Mouse (Mus musculus) testis, adult 2 months (tissue): ENCODE results near the gene Dennd4a. TPM values are rescaled to one million over a fixed set of nuclear protein-coding genes. Genes with fewer than 3 reads are reported as not detected.

Source experiments
- H3K27ac ChIP-seq: fragments of 200-500 bp; 2 replicates; pipeline ENCODE4 v1.5.1; 2012; ENCODE audit warnings: low read depth, low read length; ENCODE audit not compliant: control insufficient read depth, insufficient read depth
- H3K27me3 ChIP-seq: fragments of 200-500 bp; 2 replicates; pipeline ENCODE4 v1.6.1; 2012; ENCODE audit warnings: mild to moderate bottlenecking, low read length, moderate library complexity; ENCODE audit not compliant: control insufficient read depth, insufficient read depth
- H3K36me3 ChIP-seq: fragments of 200-500 bp; 2 replicates; pipeline ENCODE4 v1.6.1; 2012; ENCODE audit warnings: mild to moderate bottlenecking, low read length; ENCODE audit not compliant: control insufficient read depth, insufficient read depth
- H3K4me1 ChIP-seq: fragments of 200-500 bp; 2 replicates; pipeline ENCODE4 v1.6.1; 2012; ENCODE audit warnings: low read length; ENCODE audit not compliant: control insufficient read depth, insufficient read depth
- H3K4me3 ChIP-seq: fragments of 200-500 bp; 2 replicates; pipeline ENCODE4 v1.5.1; 2012; ENCODE audit warnings: low read depth, mild to moderate bottlenecking, low read length, moderate library complexity, mixed read lengths; ENCODE audit not compliant: control insufficient read depth
- CTCF ChIP-seq: fragments of 200-500 bp; IDR thresholded peaks from 2 replicates; pipeline ENCODE4 v1.5.1; 2012; ENCODE audit warnings: low read depth, mild to moderate bottlenecking, inconsistent platforms, low read length, moderate library complexity; ENCODE audit not compliant: control insufficient read depth, insufficient read depth, insufficient replicate concordance
- POLR2A ChIP-seq: fragments of 200-500 bp; IDR thresholded peaks from 2 replicates; pipeline ENCODE4 v1.6.1; 2012; ENCODE audit warnings: low read depth, mild to moderate bottlenecking, inconsistent platforms, low read length, moderate library complexity; ENCODE audit not compliant: control insufficient read depth
- polyA plus RNA-seq: library from polyadenylated mRNA; depleted of rRNA; stranded (reverse); fragments of >200 nt; gene quantifications from 2 replicates; pipeline ENCODE4 v1.2.3, GENCODE M21; 2012

Dennd4a gene
- polyA plus RNA-seq, 1 experiment = 8.3 TPM

DNA sequence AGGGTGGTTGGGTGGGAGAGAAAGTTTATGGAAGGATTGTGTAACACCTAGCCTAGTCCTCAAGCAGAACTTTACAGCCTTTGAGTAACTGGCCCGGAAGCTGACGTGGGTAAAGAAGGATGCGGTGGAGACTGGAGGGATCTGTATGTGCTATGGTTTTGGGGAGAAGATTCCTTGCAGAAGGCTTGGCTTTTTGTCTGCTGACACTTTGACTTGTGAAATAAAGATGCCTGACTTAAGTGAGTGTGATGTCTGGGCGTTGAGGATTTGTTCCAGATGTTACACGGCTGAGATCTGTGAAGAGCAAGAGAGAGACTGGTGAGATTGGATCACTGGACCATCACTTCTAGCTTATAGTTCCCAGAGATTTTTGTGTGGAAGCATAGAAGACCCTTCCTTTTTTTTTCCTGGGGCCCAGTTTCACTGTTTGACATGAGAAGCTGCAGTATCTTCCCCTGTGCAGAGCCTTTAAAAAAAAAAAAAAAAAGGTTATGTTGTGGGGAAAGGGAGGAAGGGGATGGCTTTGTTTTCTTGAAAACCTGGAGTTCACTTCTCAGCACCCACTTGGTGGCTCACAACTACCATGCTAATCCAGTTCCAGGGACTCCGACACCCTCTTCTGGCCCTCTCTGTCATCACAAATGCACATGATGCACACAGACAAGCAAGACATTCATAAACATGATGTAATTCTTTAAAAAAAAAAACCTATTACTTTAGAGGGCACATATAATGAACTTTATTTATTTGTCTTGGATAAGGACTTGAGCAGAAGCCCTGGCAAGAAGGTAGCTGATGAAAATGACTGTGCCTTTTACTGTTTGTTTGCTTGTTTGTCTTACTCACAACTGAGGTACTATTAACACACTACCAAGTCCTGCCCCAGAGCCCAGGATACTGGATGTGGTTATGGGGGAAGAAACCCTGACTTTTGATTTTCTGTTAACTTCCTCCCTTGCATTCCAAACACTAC, 16.4 kb upstream of the Dennd4a start:
- Histone ChIP-seq H3K27ac (0 out of 2 replicates have a peak overlapping the region, but pooled peaks have one; percentile 8), H3K36me3 (no peaks in the 10 kb centered on the region), H3K27me3 (no peaks in the 10 kb centered on the region), H3K4me1 (0 out of 2 replicates have a peak, but pooled peaks cover 2% of the 10 kb centered on the region), H3K4me3 (no peak overlapping the region)
- TF ChIP-seq POLR2A = no peak
- no peak for TF ChIP-seq CTCF

DNA sequence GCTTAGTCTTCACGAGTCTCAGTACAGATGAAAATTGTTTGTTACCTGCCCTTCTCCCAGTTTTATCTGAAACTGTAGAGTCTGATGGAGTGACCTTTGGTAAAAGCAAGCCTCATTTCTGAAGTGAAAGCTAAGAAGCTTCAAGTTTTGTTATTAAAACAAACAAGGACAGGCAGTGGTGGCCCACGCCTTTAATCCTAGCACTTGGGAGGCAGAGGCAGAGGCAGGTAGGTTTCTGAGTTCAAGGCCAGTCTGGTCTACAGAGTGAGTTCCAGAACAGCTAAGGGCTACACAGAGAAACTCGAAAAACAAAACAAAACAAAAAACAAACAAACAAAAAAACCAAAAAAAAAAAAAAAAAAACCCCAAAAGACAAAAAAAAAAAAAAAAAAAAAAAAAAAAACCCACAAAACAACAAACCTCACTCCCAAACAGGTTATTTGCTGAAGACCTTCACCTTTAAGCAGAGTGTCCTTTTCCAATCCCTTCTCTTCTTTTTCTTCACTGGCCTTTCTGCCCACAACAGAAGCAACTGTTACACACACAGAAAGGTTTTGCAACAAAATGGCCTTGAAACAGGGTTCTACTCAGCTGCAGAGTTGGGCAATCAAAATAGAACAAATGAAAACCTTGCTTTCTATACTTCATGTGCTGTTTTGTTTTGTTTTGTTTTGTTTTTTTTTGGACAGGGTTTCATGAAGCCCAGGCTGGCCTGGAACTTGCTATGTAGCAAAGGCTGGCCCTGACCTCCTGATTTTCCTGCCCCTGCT, 15.1 kb upstream of the Dennd4a start:
- Histone ChIP-seq H3K27ac (peak overlapping the region; percentile 61; the same call in 1 of the 2 replicates), H3K36me3 (no peaks in the 10 kb centered on the region)
- TF ChIP-seq CTCF = no peak
- no peak for TF ChIP-seq POLR2A

DNA sequence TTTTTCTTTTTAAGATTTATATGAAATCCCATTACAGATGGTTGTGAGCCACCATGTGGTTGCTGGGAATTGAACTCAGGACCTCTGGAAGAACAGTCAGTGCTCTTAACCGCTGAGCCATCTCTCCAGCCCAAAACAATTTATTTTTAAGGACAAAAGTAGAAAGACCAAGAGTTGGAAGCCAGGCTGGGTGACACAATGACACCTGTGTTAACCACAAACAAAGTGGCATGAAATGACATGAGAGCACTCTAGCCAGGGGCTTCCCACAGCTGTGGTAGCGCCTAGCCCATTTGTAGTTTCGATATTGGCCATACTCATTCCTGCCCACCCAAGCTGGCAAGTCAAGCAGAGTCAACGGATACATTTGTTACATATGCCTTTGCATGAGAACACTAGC, 13.7 kb upstream of the Dennd4a start:
- no peak overlapping the region for H3K27ac ChIP-seq
- H3K27me3 ChIP-seq = no peaks in the 10 kb centered on the region
- no peak overlapping the region for H3K4me3 ChIP-seq
- TF ChIP-seq POLR2A (no peak), CTCF (no peak)
- no peaks in the 10 kb centered on the region for H3K4me1 ChIP-seq
- H3K36me3 ChIP-seq = no peaks in the 10 kb centered on the region

More for the DNA sequence above, 15.1 kb upstream of the Dennd4a start:
- Histone ChIP-seq H3K4me1 (no peaks in the 10 kb centered on the region), H3K4me3 (no peak overlapping the region), H3K27me3 (no peaks in the 10 kb centered on the region)

GRCm38 (mm10) chr9:64798099-64798498, 13.0 kb upstream of the Dennd4a start:
- no peaks in the 10 kb centered on the region for H3K27me3 ChIP-seq
- H3K4me3 ChIP-seq = no peak overlapping the region
- H3K27ac ChIP-seq = no peak overlapping the region
- H3K36me3 ChIP-seq = no peaks in the 10 kb centered on the region
- H3K4me1 ChIP-seq = no peaks in the 10 kb centered on the region
- no peak for TF ChIP-seq CTCF
- TF ChIP-seq POLR2A = no peak

- Histone ChIP-seq H3K4me3 (no peak overlapping the region), H3K36me3 (no peaks in the 10 kb centered on the region), H3K4me1 (no peaks in the 10 kb centered on the region), H3K27ac (no peak overlapping the region), H3K27me3 (no peaks in the 10 kb centered on the region)
- no peak for TF ChIP-seq CTCF
- no peak for TF ChIP-seq POLR2A
These were observed 12.3 kb upstream of the Dennd4a start for GRCm38 (mm10) chr9:64798859-64799258.

- Histone ChIP-seq H3K36me3 (no peaks in the 10 kb centered on the region), H3K27me3 (no peaks in the 10 kb centered on the region), H3K4me1 (no peaks in the 10 kb centered on the region), H3K27ac (no peak overlapping the region), H3K4me3 (no peak overlapping the region)
- TF ChIP-seq POLR2A (no peak), CTCF (no peak)
These were observed 11.6 kb upstream of the Dennd4a start for GRCm38 (mm10) chr9:64799504-64799903.

GRCm38 (mm10) chr9:64802561-64802960, 8.6 kb upstream of the Dennd4a start:
- TF ChIP-seq POLR2A (no peak), CTCF (no peak)
- H3K27ac ChIP-seq = no peak overlapping the region
- H3K4me1 ChIP-seq = no peaks in the 10 kb centered on the region
- H3K36me3 ChIP-seq = no peaks in the 10 kb centered on the region
- H3K4me3 ChIP-seq = no peak overlapping the region
- H3K27me3 ChIP-seq = no peaks in the 10 kb centered on the region
